Mouse (Mus musculus): ENCODE data around the gene Ift80.

GRCm38 (mm10) chr3:68852414-68852813 lies 152.0 kb downstream of the Ift80 start:
- TF ChIP-seq ZC3H11A (IDR thresholded peaks at IDR 0.05; ENCODE audit: borderline replicate concordance, low read depth, low read length) (no peak), HCFC1 (IDR thresholded peaks at IDR 0.05; ENCODE audit: borderline replicate concordance, insufficient read depth, low read length) (no peak), CHD2 (IDR thresholded peaks at IDR 0.05; ENCODE audit: low read depth, low read length) (no peak), MAFK (IDR thresholded peaks at IDR 0.05; ENCODE audit: insufficient read depth, low read depth, low read length) (no peak)

All from ES-E14 (cell line).